In genomic region chr8:116063541-116063940, GRCm38 (mm10) we compare ENCODE assay signal across 20 mouse cellular contexts.
DNase-seq lines count a peak whose midpoint lies in the region; ATAC-seq lines count a peak whose summit lies in the region.
"Had no signal": no experiment of that assay in that cellular context is flagged by ENCODE, and none has a peak within 500 bp of the region (broad histone marks: within the 10 kb centered on the region; RNA-seq: fewer than 3 reads in every experiment).

No protein-coding gene starts in this region.

- no peaks in the 10 kb centered on the region for H3K9me3 ChIP-seq in hindbrain, embryonic 12.5 days (replicated peaks)
- H3K9me3 ChIP-seq: forebrain, embryonic 13.5 days; hindbrain, embryonic 15.5 days; intestine, embryonic 15.5 days; midbrain, embryonic 15.5 days; neural tube, embryonic 15.5 days had no signal

- no peak overlapping the region for H3K9ac ChIP-seq in hindbrain, embryonic 12.5 days
- H3K9ac ChIP-seq: forebrain, embryonic 13.5 days; hindbrain, embryonic 15.5 days; intestine, embryonic 15.5 days; midbrain, embryonic 15.5 days; neural tube, embryonic 15.5 days had no signal

- H3K4me2 ChIP-seq in hindbrain, embryonic 12.5 days (replicated peaks): no peak overlapping the region
- H3K4me2 ChIP-seq: forebrain, embryonic 13.5 days; hindbrain, embryonic 15.5 days; intestine, embryonic 15.5 days; midbrain, embryonic 15.5 days; neural tube, embryonic 15.5 days had no signal

- no peak overlapping the region for H3K4me3 ChIP-seq in hindbrain, embryonic 12.5 days
- H3K4me3 ChIP-seq: forebrain, embryonic 13.5 days; hindbrain, embryonic 15.5 days; intestine, embryonic 15.5 days; midbrain, embryonic 15.5 days; neural tube, embryonic 15.5 days had no signal

- WGBS in hindbrain, embryonic 12.5 days: 89% methylated on average over 5 of the region's 5 CpGs

- intact Hi-C loops in heart, postnatal 25 days (cut with DNase I): no loop called here

- H3K4me1 ChIP-seq in hindbrain, embryonic 12.5 days: no peaks in the 10 kb centered on the region
- H3K4me1 ChIP-seq: forebrain, embryonic 13.5 days; hindbrain, embryonic 15.5 days; midbrain, embryonic 15.5 days; neural tube, embryonic 15.5 days had no signal

- H3K36me3 ChIP-seq in hindbrain, embryonic 12.5 days: no peaks in the 10 kb centered on the region
- H3K36me3 ChIP-seq: G1E; hindbrain, embryonic 15.5 days; intestine, embryonic 15.5 days; midbrain, embryonic 15.5 days; neural tube, embryonic 15.5 days had no signal

- H3K27ac ChIP-seq in hindbrain, embryonic 12.5 days: no peak overlapping the region
- H3K27ac ChIP-seq: forebrain, embryonic 13.5 days; hindbrain, embryonic 15.5 days; intestine, embryonic 15.5 days; midbrain, embryonic 15.5 days; neural tube, embryonic 15.5 days had no signal

- DNase-seq in heart, adult 11 months: peak; percentile 86
- no peak for DNase-seq in heart, postnatal 25 days (ENCODE audit: low spot score)
- peak; percentile 35 for DNase-seq in kidney, postnatal 10 days
- no peak for DNase-seq in kidney, adult 11 months
- DNase-seq in Muller cell, postnatal 12 days (ENCODE audit: inconsistent ontology term): peak; percentile 32
- peak; percentile 11 to 15 for DNase-seq in kidney, postnatal 4 days
- DNase-seq: cerebellum, adult 2 months; cerebellum, postnatal 36 days; gastrocnemius, postnatal 14 days; liver; right cerebral cortex, postnatal 4 days; thymus, postnatal 4 days had no signal

- H3K27me3 ChIP-seq in hindbrain, embryonic 12.5 days: peaks cover 21% of the 10 kb centered on the region
- H3K27me3 ChIP-seq: forebrain, embryonic 13.5 days; intestine, embryonic 15.5 days; midbrain, embryonic 15.5 days; neural tube, embryonic 15.5 days had no signal

- ATAC-seq in hindbrain, embryonic 12.5 days (ENCODE audit: low FRiP score): no peak
- ATAC-seq in monocyte, adult 5-6 weeks (replicated peaks; ENCODE audit: insufficient number of reproducible peaks, low FRiP score, low TSS enrichment, poor library complexity, severe bottlenecking): no peak
- ATAC-seq: forebrain, embryonic 13.5 days; intestine, embryonic 15.5 days; midbrain, embryonic 15.5 days had no signal

Comparison
In these comparisons a context has a peak if more than half of its experiments do, and no peak if none do; other contexts are left out.
1. DNase-seq: peak in heart, adult 11 months (single experiment), kidney, postnatal 10 days (single experiment), Muller cell, postnatal 12 days (single experiment) and kidney, postnatal 4 days (2 of 2); none in heart, postnatal 25 days (single experiment) and kidney, adult 11 months (single experiment).